Mouse (Mus musculus): ENCODE measurements around the gene 1700001L19Rik.

The 1700001L19Rik gene

DNA sequence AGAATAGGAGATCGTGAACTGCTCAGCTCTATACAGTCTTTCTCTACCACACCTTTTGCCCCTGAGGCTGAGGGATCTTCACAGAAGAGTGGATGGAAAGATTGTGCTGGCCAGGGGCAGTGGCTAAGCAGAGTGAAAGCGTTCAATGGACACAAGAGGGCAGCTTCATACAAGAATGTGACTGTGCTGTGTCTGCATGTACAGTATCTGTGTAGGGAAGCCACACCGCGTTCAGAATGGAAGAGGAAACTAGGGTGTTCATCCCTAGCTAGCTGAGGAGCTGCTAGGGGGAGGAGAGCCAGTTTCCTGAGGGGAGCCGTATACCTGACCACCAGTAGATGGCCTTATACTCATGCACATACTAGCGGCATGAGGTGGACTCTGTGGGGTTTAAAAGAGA lies 25.6 kb downstream of the 1700001L19Rik start:
- DNase-seq, result no peak

DNA sequence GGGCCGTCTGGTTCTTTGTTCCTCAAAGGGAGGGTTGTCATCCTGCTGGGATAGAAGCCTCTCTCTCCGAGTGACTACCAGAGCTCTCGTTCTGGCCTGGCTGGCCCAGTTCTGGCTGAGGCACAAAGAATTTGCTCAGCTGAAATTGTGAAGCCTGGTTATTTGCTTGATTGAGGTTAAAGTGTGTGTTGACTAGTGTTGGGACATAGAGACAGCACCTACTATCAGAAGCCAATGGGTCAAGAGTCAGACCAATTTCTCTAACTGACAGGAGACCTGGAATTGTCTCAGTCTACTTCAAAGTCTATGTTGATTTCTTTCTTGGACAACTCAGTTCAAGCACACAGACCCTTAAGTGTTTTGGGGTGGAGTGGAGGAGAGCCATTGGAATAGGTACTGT lies 29.8 kb downstream of the 1700001L19Rik start:
- no peak for DNase-seq

DNA sequence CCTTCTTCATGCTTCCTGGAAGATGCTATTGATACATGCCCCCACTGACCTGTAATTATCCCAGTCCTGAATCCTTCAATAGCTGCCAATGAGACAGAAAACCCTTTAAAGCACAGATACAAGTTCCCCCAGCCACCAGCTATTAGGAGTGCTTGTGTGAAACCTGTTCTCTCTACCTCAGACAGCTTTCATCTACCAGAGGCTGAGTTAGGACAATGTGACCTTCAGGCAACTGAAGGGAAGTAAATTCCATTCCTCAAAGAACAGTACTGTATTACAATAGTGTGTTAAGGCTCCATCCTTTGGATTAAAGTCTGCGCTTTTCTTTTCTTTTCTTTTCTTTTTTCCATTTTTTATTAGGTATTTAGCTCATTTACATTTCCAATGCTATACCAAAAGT lies 45.6 kb downstream of the 1700001L19Rik start:
- DNase-seq, result no peak
